Mouse (Mus musculus): Measurements from ENCODE around the gene Ptpn9. TPM values are rescaled to one million over a fixed set of nuclear protein-coding genes. Genes with fewer than 3 reads are reported as not detected.

Ptpn9 gene
- total and polyA plus RNA-seq, 2 experiments from 2014 or later = 22.5 to 53.5 TPM

DNA sequence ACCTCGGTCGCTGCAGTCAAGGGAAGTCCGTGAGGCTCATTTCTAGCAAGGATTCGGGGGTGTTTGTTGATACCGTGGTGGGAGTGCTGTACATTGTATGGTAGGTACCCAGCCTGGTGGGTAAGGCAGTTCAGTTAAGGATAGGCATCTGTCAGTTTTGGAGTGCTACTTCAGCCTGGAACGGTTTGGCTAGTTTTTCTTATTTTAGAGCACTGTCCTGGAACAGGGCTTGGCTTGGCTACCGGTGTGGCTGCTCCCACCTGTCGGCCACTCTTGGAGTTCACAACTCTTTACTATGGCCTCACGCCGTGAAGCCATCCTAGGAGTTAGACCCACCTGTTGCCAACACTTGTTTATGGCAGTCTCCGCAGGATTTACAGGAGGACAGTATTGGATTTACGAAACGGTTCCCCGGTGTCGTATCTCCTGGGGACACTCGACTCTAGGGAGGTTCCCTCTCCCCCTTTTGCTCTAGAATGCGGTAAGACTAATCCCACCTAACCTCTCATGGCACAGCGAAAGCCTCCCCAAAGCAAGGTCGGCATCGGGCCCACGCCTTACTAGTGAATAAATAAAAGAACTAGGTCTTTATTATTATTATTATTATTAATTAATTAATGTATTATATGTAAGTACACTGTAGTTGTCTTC, 79.6 kb downstream of the Ptpn9 start:
- 9% methylated on average over 21 of the region's 21 CpGs for WGBS

GRCm38 (mm10) chr9:57074822-57075603, 80.3 kb downstream of the Ptpn9 start:
- H3K27me3 ChIP-seq (ENCODE audit: insufficient read depth, low read length) = no peaks in the 10 kb centered on the region
- ATAC-seq = no peak
- peak; percentile 76 for DNase-seq (ENCODE audit: low spot score)
- H3K4me2 ChIP-seq (ENCODE audit: low read depth, low read length) = peak overlapping the region; percentile 79
- no peak for TF ChIP-seq CTCF (IDR thresholded peaks at IDR 0.05; ENCODE audit: low read depth)
- 6% methylated on average over 17 of the region's 17 CpGs for WGBS
- no peaks in the 10 kb centered on the region for H3K9me3 ChIP-seq (ENCODE audit: low read length)
- peak overlapping the region; percentile 88 for H3K27ac ChIP-seq
- no peaks in the 10 kb centered on the region for H3K36me3 ChIP-seq (ENCODE audit: insufficient read depth, low read length)
- peaks cover 21% of the 10 kb centered on the region for H3K4me1 ChIP-seq (ENCODE audit: insufficient read depth, low read length)
- peak overlapping the region; percentile 91 for H3K4me3 ChIP-seq (ENCODE audit: low read length)
- H3K9ac ChIP-seq (replicated peaks; ENCODE audit: low read length) = peak overlapping the region; percentile 21; the same call in 1 of the 2 replicates

More for the DNA sequence above, 79.6 kb downstream of the Ptpn9 start:
- DNase-seq (ENCODE audit: low spot score) = peak; percentile 16
- Histone ChIP-seq H3K27me3 (ENCODE audit: insufficient read depth, low read length) (no peaks in the 10 kb centered on the region), H3K4me3 (ENCODE audit: low read length) (peak overlapping the region; percentile 91), H3K4me2 (ENCODE audit: low read depth, low read length) (peak overlapping the region; percentile 79), H3K4me1 (ENCODE audit: insufficient read depth, low read length) (peaks cover 21% of the 10 kb centered on the region), H3K9me3 (ENCODE audit: low read length) (no peaks in the 10 kb centered on the region), H3K27ac (peak overlapping the region; percentile 88), H3K9ac (replicated peaks; ENCODE audit: low read length) (peak overlapping the region; percentile 21; the same call in 1 of the 2 replicates), H3K36me3 (ENCODE audit: insufficient read depth, low read length) (no peaks in the 10 kb centered on the region)
- no peak; the same call in 1 of the 2 replicates for TF ChIP-seq CTCF (IDR thresholded peaks at IDR 0.05; ENCODE audit: low read depth)
- no peak for ATAC-seq

DNA sequence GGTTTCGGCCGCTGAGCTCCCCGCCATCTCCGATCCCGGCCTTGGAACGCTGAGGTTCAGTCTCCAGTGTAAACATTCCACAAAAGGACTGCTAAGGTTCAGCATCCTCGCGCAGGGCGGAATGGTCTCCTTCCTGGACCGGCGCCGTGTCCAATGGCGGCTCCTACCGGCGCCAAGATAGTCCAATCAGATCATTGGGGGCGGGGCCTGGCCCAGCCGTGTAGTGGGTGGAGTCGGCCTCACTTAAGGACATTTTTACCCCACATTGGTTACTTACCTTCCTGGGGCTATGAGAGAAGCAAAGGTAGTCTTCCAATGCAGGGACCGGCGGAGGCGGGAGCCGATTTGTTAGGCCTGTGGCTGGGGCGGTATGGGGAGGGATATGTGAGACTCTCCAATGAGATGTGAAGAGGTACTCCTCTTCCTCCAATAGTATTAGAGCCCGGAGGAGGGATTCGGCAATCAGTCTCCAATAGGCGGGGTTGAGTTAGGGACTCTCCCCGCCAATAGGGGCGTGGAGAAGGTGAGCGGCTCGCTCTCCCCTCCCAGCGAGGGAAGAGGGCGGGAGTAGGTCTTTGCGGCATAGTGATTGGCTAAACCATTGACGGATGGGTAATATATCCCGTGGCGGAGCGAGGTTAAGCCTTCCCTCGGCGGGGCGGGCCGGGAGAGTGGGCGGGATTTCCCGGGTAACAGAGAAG, 81.1 kb downstream of the Ptpn9 start:
- under 1% methylated on average over 43 of the region's 43 CpGs for WGBS
- Histone ChIP-seq H3K4me3 (ENCODE audit: low read length) (peak overlapping the region; percentile 91), H3K27ac (peak overlapping the region; percentile 95), H3K4me1 (ENCODE audit: insufficient read depth, low read length) (peaks cover 21% of the 10 kb centered on the region), H3K4me2 (ENCODE audit: low read depth, low read length) (peak overlapping the region; percentile 79), H3K36me3 (ENCODE audit: insufficient read depth, low read length) (no peaks in the 10 kb centered on the region), H3K27me3 (ENCODE audit: insufficient read depth, low read length) (no peaks in the 10 kb centered on the region), H3K9me3 (ENCODE audit: low read length) (no peaks in the 10 kb centered on the region), H3K9ac (replicated peaks; ENCODE audit: low read length) (peak overlapping the region; percentile 21; the same call in 1 of the 2 replicates)
- DNase-seq (ENCODE audit: low spot score) = peak; percentile 99
- ATAC-seq = peak; percentile 93
- peak; percentile 13; the same call in 1 of the 2 replicates for TF ChIP-seq CTCF (IDR thresholded peaks at IDR 0.05; ENCODE audit: low read depth)

DNA sequence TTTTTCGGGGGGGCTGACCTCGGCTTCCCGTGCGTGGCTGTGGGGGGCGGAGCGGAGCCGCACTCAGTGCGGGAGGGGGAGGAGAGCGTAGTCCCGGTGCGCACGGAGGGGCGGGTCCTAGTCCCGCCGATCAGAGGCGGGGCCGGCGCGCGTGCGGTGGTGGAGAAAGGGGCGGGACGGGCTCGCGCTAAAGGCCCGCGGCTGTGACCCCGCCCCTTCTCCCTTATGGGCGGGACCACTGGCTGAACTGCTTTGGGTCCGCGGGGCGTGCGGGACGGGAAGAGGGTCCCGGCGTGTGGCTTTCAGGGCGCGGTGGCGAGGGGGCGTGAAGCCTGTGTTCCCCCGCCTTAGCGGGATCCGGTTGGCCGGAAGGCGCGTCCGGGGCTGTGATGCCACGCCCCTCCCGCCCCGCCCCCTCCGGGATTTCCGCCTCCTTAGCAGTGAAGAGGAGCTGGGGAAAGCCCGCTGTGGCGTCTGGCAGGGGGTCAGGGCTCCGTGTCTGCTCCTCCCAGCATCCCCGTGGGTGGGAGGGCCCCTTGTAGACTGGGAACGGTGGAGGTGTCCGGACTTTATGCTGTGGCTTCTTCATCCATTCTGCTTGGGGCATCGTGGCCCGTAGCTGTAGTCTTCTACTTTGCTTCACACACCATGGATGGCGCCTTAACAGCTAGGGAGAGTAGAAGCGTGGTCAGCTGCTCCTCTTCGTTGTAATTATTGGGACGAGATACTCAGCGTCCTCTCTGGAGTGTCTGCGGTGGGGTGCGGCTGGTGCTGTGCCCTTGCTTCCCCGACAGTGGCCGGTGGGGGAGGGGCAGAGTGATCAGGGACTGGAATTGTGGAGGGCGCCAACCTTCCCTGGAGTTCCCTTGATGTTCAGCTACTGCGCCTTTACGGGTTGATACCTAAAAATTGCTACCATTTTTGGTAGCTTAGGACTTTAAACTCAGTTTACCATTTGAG, 82.3 kb downstream of the Ptpn9 start:
- peak; percentile 24 for ATAC-seq
- under 1% methylated on average over 56 of the region's 72 CpGs for WGBS
- H3K27ac ChIP-seq = peak overlapping the region; percentile 95

DNA sequence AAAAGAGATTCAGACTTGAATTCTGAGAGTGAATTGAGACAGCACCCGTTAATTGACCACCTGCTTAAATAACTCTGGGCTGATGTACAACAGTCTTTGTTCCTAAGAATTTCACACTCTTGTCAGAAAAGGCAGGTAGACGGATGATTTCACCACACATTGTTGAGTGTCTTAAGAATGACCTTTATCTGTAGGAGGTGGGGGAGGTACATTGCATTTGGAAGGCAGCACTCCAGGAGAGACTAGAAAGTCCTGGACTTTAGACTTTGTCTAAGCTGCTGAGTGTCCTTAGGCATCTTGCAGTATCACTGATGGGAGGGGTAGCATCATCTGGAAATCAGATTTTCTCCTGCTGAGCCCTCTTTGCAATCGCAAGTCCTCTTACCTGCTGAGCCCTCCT, 87.5 kb downstream of the Ptpn9 start:
- Histone ChIP-seq H3K27ac (no peak overlapping the region), H3K4me2 (ENCODE audit: low read depth, low read length) (no peak overlapping the region), H3K4me1 (ENCODE audit: insufficient read depth, low read length) (peaks cover 4% of the 10 kb centered on the region; the same call in 1 of the 2 replicates), H3K36me3 (ENCODE audit: insufficient read depth, low read length) (peaks cover under 1% of the 10 kb centered on the region; the same call in 1 of the 2 replicates), H3K9ac (replicated peaks; ENCODE audit: low read length) (no peak overlapping the region), H3K9me3 (ENCODE audit: low read length) (no peaks in the 10 kb centered on the region), H3K27me3 (ENCODE audit: insufficient read depth, low read length) (no peaks in the 10 kb centered on the region), H3K4me3 (ENCODE audit: low read length) (no peak overlapping the region)
- ATAC-seq = no peak
- TF ChIP-seq CTCF (IDR thresholded peaks at IDR 0.05; ENCODE audit: low read depth) = no peak
- DNase-seq (ENCODE audit: low spot score) = no peak
- 80% methylated on average over 3 of the region's 3 CpGs for WGBS

More for the DNA sequence above, 82.3 kb downstream of the Ptpn9 start:
- no peak for TF ChIP-seq CTCF (IDR thresholded peaks at IDR 0.05; ENCODE audit: low read depth)
- H3K9me3 ChIP-seq (ENCODE audit: low read length) = no peaks in the 10 kb centered on the region
- no peaks in the 10 kb centered on the region for H3K36me3 ChIP-seq (ENCODE audit: insufficient read depth, low read length)
- peak; percentile 91 for DNase-seq (ENCODE audit: low spot score)
- peak overlapping the region; percentile 91 for H3K4me3 ChIP-seq (ENCODE audit: low read length)
- peaks cover 21% of the 10 kb centered on the region for H3K4me1 ChIP-seq (ENCODE audit: insufficient read depth, low read length)
- no peaks in the 10 kb centered on the region for H3K27me3 ChIP-seq (ENCODE audit: insufficient read depth, low read length)
- peak overlapping the region; percentile 76 for H3K9ac ChIP-seq (replicated peaks; ENCODE audit: low read length)
- peak overlapping the region; percentile 76 for H3K4me2 ChIP-seq (ENCODE audit: low read depth, low read length)

Other genes starting within 250 kb of the Ptpn9 start
- gene Lingo1, start 198.5 kb upstream of the Ptpn9 start, total RNA-seq (2014; rRNA removed) = 181 and 192 TPM in 2 replicates
- gene Lingo1, start 198.5 kb upstream of the Ptpn9 start, polyA plus RNA-seq (2015; fragmentation: Nextera tagmentation; extraction: Ambion mirVana) = 81.0 and 88.6 TPM in 2 replicates
- gene Odf3l1, start 130.2 kb upstream of the Ptpn9 start, total RNA-seq (2014; rRNA removed) = 0.42 TPM in 1 of 2 replicates, not detected in the other
- 0.14 and 0.16 TPM in 2 replicates for gene Odf3l1, start 130.2 kb upstream of the Ptpn9 start, polyA plus RNA-seq (2015; fragmentation: Nextera tagmentation; extraction: Ambion mirVana)
- gene Cspg4, start 129.9 kb upstream of the Ptpn9 start, total RNA-seq (2014; rRNA removed) = 42.1 and 46.6 TPM in 2 replicates
- gene Cspg4, start 129.9 kb upstream of the Ptpn9 start, polyA plus RNA-seq (2015; fragmentation: Nextera tagmentation; extraction: Ambion mirVana) = 7.3 and 7.6 TPM in 2 replicates
- 6.7 and 9.7 TPM in 2 replicates for gene Snx33, start 66.6 kb upstream of the Ptpn9 start, total RNA-seq (2014; rRNA removed)
- gene Snx33, start 66.6 kb upstream of the Ptpn9 start, polyA plus RNA-seq (2015; fragmentation: Nextera tagmentation; extraction: Ambion mirVana) = 2.3 and 2.4 TPM in 2 replicates
- 142 and 178 TPM in 2 replicates for gene Imp3, start 57.4 kb upstream of the Ptpn9 start, total RNA-seq (2014; rRNA removed)
- gene Imp3, start 57.4 kb upstream of the Ptpn9 start, polyA plus RNA-seq (2015; fragmentation: Nextera tagmentation; extraction: Ambion mirVana) = 77.2 and 80.5 TPM in 2 replicates
- gene Snupn, start 44.0 kb upstream of the Ptpn9 start, total RNA-seq (2014; rRNA removed) = 11.3 and 17.6 TPM in 2 replicates
- gene Snupn, start 44.0 kb upstream of the Ptpn9 start, polyA plus RNA-seq (2015; fragmentation: Nextera tagmentation; extraction: Ambion mirVana) = 22.4 and 22.6 TPM in 2 replicates
- gene Sin3a, start 77.1 kb downstream of the Ptpn9 start, total RNA-seq (2014; rRNA removed) = 45.7 and 51.4 TPM in 2 replicates
- gene Sin3a, start 77.1 kb downstream of the Ptpn9 start, polyA plus RNA-seq (2015; fragmentation: Nextera tagmentation; extraction: Ambion mirVana) = 13.8 and 16.4 TPM in 2 replicates
- 168 and 171 TPM in 2 replicates for gene Man2c1, start 135.8 kb downstream of the Ptpn9 start, total RNA-seq (2014; rRNA removed)
- gene Man2c1, start 135.8 kb downstream of the Ptpn9 start, polyA plus RNA-seq (2015; fragmentation: Nextera tagmentation; extraction: Ambion mirVana) = 70.8 and 75.5 TPM in 2 replicates
- gene Neil1, start 153.4 kb downstream of the Ptpn9 start, total RNA-seq (2014; rRNA removed) = 7.3 and 7.7 TPM in 2 replicates
- gene Neil1, start 153.4 kb downstream of the Ptpn9 start, polyA plus RNA-seq (2015; fragmentation: Nextera tagmentation; extraction: Ambion mirVana) = 7.2 and 7.3 TPM in 2 replicates
- gene Commd4, start 163.4 kb downstream of the Ptpn9 start, total RNA-seq (2014; rRNA removed) = 78.9 and 82.1 TPM in 2 replicates
- gene Commd4, start 163.4 kb downstream of the Ptpn9 start, polyA plus RNA-seq (2015; fragmentation: Nextera tagmentation; extraction: Ambion mirVana) = 170 TPM in 2 replicates
- gene Trcg1, start 241.6 kb downstream of the Ptpn9 start, total RNA-seq (2014; rRNA removed) = not detected in 2 replicates
- not detected in 2 replicates for gene Trcg1, start 241.6 kb downstream of the Ptpn9 start, polyA plus RNA-seq (2015; fragmentation: Nextera tagmentation; extraction: Ambion mirVana)

Data from hindbrain, postnatal 0 days (tissue).